In the genomic region with DNA sequence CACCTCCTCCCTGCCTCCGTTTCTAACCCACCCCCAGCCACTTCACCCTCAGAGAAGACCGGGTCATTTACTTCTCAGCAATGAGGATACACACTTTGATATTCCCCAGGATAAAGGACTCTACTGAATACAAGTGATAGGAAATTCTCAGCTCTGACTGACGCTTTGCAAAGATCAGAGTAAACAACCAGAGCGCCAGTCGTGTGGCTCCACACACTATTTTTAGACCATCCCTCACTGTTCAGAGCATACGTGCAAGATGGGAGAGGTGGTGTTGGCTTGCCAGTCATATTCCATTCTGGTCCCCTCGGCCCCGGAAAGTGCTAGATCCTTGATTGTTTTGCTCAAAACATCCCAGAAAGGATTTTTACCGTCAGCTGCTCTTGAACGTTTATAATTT, we compare ENCODE assay signal across 19 mouse cellular contexts.
DNase-seq lines count a peak whose midpoint lies in the region; ATAC-seq lines count a peak whose summit lies in the region.
"Had no signal": no experiment of that assay in that cellular context is flagged by ENCODE, and none has a peak within 500 bp of the region (broad histone marks: within the 10 kb centered on the region; RNA-seq: fewer than 3 reads in every experiment).

No protein-coding gene starts in this region.

- H3K4me3 ChIP-seq in heart, embryonic 14.5 days (ENCODE audit: control insufficient read depth in 1 of 2, insufficient read depth in 1 of 2, low read depth in 1 of 2, low read length in 2 of 2), result no peak overlapping the region
- H3K4me3 ChIP-seq: embryonic facial prominence, embryonic 10.5 days; limb, embryonic 13.5 days; liver, embryonic 12.5 days; midbrain, embryonic 12.5 days had no signal

- no peaks in the 10 kb centered on the region for H3K36me3 ChIP-seq in heart, embryonic 14.5 days (ENCODE audit: control insufficient read depth, insufficient read depth, low read length)
- H3K36me3 ChIP-seq: embryonic facial prominence, embryonic 10.5 days; limb, embryonic 13.5 days; liver, embryonic 12.5 days; midbrain, embryonic 12.5 days had no signal

- no peaks in the 10 kb centered on the region for H3K27me3 ChIP-seq in heart, embryonic 14.5 days (ENCODE audit: control insufficient read depth, insufficient read depth, low read length)
- H3K27me3 ChIP-seq: liver, embryonic 12.5 days; midbrain, embryonic 12.5 days had no signal

- H3K9me3 ChIP-seq in heart, embryonic 14.5 days (ENCODE audit: control insufficient read depth, low read length), result no peaks in the 10 kb centered on the region
- H3K9me3 ChIP-seq: embryonic facial prominence, embryonic 10.5 days; limb, embryonic 13.5 days; liver, embryonic 12.5 days; midbrain, embryonic 12.5 days had no signal

- H3K27ac ChIP-seq in heart, embryonic 14.5 days (replicated peaks in 1 of 2; ENCODE audit: control insufficient read depth in 1 of 2, insufficient read depth in 1 of 2, low read depth in 2 of 2, low read length in 2 of 2), result peak overlapping the region; percentile 60 to 61; a peak in 3 of 4 replicates
- H3K27ac ChIP-seq: embryonic facial prominence, embryonic 10.5 days; hindbrain, embryonic 14.5 days; limb, embryonic 13.5 days; liver, embryonic 12.5 days; midbrain, embryonic 12.5 days had no signal

- H3K4me1 ChIP-seq in heart, embryonic 14.5 days (ENCODE audit: control insufficient read depth in 2 of 2, insufficient read depth in 2 of 2, low read length in 2 of 2), result peaks cover 22 to 25% of the 10 kb centered on the region in 2 experiments
- H3K4me1 ChIP-seq: liver, embryonic 12.5 days had no signal

- peak overlapping the region; percentile 24 for H3K4me2 ChIP-seq in heart, embryonic 14.5 days (ENCODE audit: low read length)
- H3K4me2 ChIP-seq: hindbrain, embryonic 14.5 days; limb, embryonic 13.5 days; liver, embryonic 12.5 days; midbrain, embryonic 12.5 days had no signal

- ATAC-seq in heart, embryonic 14.5 days (ENCODE audit: insufficient number of reproducible peaks, insufficient read depth, low FRiP score, low read depth), result peak; percentile 70; the same call in 1 of the 2 replicates
- ATAC-seq: forebrain, embryonic 16.5 days; intestine, postnatal 0 days; liver, embryonic 12.5 days had no signal

- H3K9ac ChIP-seq in heart, embryonic 14.5 days (ENCODE audit: low read length), result no peak overlapping the region; the same call in 1 of the 2 replicates
- H3K9ac ChIP-seq: hindbrain, embryonic 14.5 days; limb, embryonic 13.5 days; liver, embryonic 12.5 days; midbrain, embryonic 12.5 days had no signal

- peak; percentile 89 for DNase-seq in heart, adult 11 months
- DNase-seq in heart, adult 18-20 months, result no peak
- DNase-seq in heart, postnatal 25 days (ENCODE audit: low spot score), result no peak
- peak; percentile 23 for DNase-seq in testis, postnatal 10 days (ENCODE audit: low spot score)
- no peak for DNase-seq in testis, postnatal 14 days (ENCODE audit: low spot score)
- DNase-seq in embryo, embryonic 11 days, result no peak
- DNase-seq: adrenal gland, postnatal 25 days; cerebellum, adult 11 months; cerebellum, adult 9-11 months; lung, adult 2 months; lung, postnatal 14 days had no signal

- intact Hi-C loops in heart, postnatal 25 days (cut with DNase I), result loop anchor here (5.0 kb wide), 1 partner anchor 407 kb away; a partner anchor contains a TSS

- 20% methylated on average over 10 of the region's 10 CpGs for WGBS in heart, embryonic 14.5 days

Comparison
In these comparisons a context has a peak if more than half of its experiments do, and no peak if none do; other contexts are left out.
1. DNase-seq: peak in heart, adult 11 months (single experiment) and testis, postnatal 10 days (single experiment); none in heart, adult 18-20 months (0 of 2), heart, postnatal 25 days (single experiment), testis, postnatal 14 days (single experiment) and embryo, embryonic 11 days (single experiment).